Mouse (Mus musculus) left cerebral cortex, adult 18-20 months (tissue): ENCODE data around the gene Pde4d. TPM values are rescaled to one million over a fixed set of nuclear protein-coding genes. Genes with fewer than 3 reads are reported as not detected.

Source experiments
- DNase-seq, 2 experiments: peaks; one replicate each; pipeline ENCODE4 v3.0.0; 2021 to 2022; ENCODE audit warnings: low spot score in 2 of 2, mixed read lengths in 1 of 2
- total RNA-seq, 2 experiments: library from RNA; stranded (reverse); gene quantifications; 2 replicates each; pipeline ENCODE4 v1.2.3; 2021

Gene Pde4d
- total RNA-seq, 2 experiments from 2014 or later: 107 to 109 TPM

DNA sequence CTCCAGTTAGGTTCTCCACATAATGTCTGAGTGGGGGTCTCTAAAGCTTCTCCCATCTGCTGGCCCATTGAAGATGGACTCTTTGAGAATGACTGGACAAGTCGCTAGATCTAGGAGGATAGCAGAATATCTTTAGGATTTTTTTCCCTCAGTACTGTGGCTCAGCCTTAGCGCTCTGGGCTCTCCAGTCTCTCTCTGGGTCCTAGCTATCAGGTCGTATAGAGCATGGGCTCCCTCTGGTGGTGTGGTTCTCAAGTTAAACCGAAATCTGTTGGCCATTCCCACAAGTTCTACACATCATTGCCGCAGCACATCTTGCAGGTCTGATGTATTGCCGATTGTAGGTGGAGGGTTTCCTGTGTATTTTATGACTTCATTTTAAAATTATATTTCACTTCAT lies 1098.0 kb downstream of the Pde4d start:
- peak; percentile 84 to 86 for DNase-seq

GRCm38 (mm10) chr13:109548263-109548662 lies 1098.5 kb downstream of the Pde4d start:
- DNase-seq: no peak

- no peak for DNase-seq
These were observed 1099.2 kb downstream of the Pde4d start for GRCm38 (mm10) chr13:109548771-109549555.

GRCm38 (mm10) chr13:109551836-109552235 lies 1102.1 kb downstream of the Pde4d start:
- DNase-seq: no peak

DNA sequence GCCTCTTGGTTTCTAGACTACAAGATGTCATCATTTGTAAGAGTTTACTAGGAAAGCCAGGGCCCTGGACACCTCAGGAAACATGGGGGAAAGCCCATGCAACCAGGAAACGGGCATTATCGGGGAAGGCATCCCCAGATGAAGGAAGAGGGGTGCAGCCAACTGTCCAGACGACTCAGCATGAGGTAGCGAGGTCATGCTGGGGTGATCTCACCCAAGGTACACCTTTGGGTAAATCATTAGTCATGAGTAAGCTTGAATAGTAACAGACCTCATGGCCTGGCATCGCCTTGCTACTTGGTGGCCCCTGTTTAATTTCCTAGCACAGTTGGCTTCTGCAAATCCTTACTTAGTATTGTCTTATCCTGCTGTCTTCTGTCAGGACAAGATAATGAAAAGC lies 1105.8 kb downstream of the Pde4d start:
- DNase-seq: no peak

DNA sequence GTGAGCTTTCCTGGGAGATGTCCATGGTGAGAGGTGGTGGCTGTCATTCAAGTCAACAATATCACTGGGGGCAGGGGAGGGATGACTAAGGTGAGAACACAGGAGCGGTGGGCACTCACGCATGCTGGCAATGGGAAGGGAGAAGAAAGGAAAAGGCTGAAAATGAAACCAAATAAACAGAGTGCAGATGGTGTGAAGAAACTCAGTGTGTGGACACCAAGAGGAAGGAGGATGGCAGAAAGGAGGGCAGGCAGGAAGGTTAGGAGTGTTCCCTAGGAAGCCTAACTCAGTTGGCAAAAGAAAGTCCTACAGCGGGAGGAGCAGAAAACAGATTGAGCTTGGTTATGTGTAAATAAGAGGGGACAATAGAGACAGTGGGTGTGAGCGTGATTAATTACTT lies 1107.1 kb downstream of the Pde4d start:
- DNase-seq: no peak

- DNase-seq: peak in 1 of 2 experiments; percentile 38
These were observed 1108.9 kb downstream of the Pde4d start for GRCm38 (mm10) chr13:109558341-109559257.

DNA sequence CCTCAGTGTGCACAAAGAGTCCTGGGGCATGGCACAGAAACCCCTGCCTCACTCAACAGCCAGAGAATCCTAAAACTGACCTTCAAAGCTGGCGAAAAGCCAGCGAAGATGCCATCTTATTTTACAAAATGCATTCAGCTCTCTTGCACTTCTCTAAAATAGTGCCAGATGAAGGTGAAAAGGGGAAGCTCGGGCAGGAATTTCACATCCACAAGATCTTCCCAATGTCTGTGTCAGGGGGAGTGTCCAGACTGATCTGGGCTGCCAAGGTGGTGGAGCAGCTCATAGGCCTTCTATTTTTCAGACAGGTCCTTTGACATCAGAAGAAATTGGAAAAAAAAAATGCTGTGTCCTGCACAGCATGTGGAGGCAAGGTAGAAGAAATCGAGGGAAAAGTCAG lies 1110.5 kb downstream of the Pde4d start:
- no peak for DNase-seq

- no peak for DNase-seq
These were observed 1119.1 kb downstream of the Pde4d start for GRCm38 (mm10) chr13:109568638-109569468.

DNA sequence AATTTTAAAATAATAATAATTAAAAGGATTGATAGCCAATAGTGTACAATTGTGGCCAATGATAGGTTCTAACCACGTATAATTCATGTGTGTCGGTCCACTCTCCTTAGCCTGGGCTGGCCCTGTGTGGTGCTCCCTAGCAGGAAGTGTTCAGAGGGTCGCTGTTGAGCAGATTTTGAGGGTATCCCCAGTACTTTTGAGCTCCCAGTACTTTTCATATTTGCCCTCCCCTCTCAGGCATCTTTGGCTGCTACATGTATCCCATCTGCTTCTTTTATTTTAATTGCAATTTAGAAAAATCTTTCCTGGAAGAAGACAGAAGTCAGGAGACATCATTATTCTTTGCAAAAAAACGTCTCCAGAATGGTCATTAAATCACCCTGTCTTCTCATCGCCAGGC lies 1119.7 kb downstream of the Pde4d start:
- no peak for DNase-seq

- DNase-seq: no peak
These were observed 1127.0 kb downstream of the Pde4d start for GRCm38 (mm10) chr13:109576725-109577124.

DNA sequence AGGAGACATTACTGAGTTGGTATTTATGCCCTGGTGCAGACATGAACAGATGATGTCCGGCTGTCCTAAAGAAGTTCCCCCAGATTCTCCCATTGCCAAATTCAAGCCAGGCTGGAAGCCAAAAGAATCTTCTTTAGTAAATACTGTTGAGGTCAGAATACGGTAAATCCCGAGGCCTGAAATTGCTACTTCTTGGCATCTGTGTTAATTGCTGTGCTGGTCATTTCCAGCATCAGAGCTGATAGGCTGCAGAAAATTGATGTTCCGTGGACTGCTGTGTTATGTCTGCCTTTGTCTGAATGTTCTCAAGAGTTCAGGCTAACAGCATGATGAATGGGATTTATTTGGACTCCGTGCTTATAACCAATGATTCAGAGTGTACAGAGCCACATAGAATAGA lies 1127.7 kb downstream of the Pde4d start:
- no peak for DNase-seq

- DNase-seq: no peak
These were observed 1128.2 kb downstream of the Pde4d start for GRCm38 (mm10) chr13:109577901-109578300.

GRCm38 (mm10) chr13:109581284-109582070 lies 1131.7 kb downstream of the Pde4d start:
- no peak for DNase-seq

- no peak for DNase-seq
These were observed 1140.3 kb downstream of the Pde4d start for GRCm38 (mm10) chr13:109590048-109590447.

DNA sequence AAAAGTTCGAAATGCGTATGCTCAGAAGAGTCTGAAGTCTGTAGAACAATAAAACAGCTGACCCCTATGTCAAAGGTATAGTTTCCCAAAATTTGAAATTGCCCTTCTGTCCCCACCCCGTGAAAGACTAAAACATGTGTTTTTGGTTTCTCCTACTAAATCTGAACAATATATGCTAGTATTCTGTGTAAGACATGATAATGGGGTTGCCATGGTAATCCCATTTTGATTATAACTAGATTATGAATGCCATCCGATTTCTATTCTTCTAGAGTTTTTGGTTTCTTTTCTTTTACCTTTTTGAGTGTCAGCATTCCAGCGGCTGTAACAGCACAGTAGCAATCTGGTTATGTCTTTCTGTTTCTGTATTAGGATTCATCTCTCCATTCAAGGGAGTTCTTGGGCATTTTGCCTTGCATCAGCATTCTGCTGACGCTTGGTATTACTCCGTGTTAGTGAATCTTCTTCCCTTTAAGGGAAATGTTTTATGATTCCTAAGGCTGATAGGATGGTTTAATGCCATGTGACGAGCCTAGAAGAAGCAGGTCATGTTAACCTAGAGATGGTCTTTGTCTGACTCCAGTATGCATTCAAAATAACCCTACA lies 1142.5 kb downstream of the Pde4d start:
- DNase-seq: no peak

GRCm38 (mm10) chr13:109599711-109600110 lies 1150.0 kb downstream of the Pde4d start:
- no peak for DNase-seq

- DNase-seq: no peak
These were observed 1154.3 kb downstream of the Pde4d start for GRCm38 (mm10) chr13:109604017-109604416.

DNA sequence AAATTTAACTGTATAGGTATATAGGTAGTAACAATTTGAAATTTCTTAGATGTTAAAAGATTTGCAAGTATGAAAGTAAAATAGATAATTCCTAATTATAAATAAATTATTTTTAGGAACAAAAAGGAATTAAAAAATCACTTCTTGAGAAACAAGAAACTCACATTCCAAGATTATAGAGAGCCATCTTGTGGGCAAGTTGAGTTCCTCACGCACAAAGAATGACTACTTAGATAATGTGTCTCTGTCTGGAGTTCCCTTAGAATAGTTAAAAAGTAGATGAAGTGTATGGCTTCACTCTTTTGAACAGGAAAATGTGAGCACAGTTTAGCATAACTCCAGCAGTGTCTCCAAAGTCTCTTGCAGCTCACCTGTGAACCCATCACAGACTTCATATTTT lies 1155.4 kb downstream of the Pde4d start:
- no peak for DNase-seq
